Mouse (Mus musculus) spleen, adult 12 weeks (tissue): ENCODE results near the gene Stard5.

Source experiments
- DNase-seq: peaks from one replicate; pipeline ENCODE4 v3.0.0; 2022; ENCODE audit warnings: low spot score

Stard5 gene

GRCm38 (mm10) chr7:83633856-83634255, 2.1 kb downstream of the Stard5 start:
- no peak for DNase-seq

- no peak for DNase-seq
Measured at GRCm38 (mm10) chr7:83635726-83636125, 4.0 kb downstream of the Stard5 start.

GRCm38 (mm10) chr7:83636425-83636824, 4.7 kb downstream of the Stard5 start:
- DNase-seq = no peak

GRCm38 (mm10) chr7:83637781-83638583, 6.2 kb downstream of the Stard5 start:
- no peak for DNase-seq

- no peak for DNase-seq
Measured at GRCm38 (mm10) chr7:83639084-83639483, 7.3 kb downstream of the Stard5 start.

- DNase-seq = no peak
Measured at GRCm38 (mm10) chr7:83640581-83640980, 8.8 kb downstream of the Stard5 start.

GRCm38 (mm10) chr7:83641163-83641562, 9.4 kb downstream of the Stard5 start:
- DNase-seq = no peak

- DNase-seq = no peak
Measured at GRCm38 (mm10) chr7:83643581-83643980, 11.8 kb downstream of the Stard5 start.

GRCm38 (mm10) chr7:83644761-83645160, 13.0 kb downstream of the Stard5 start:
- no peak for DNase-seq

GRCm38 (mm10) chr7:83645476-83645875, 13.7 kb downstream of the Stard5 start:
- peak; percentile 39 for DNase-seq

GRCm38 (mm10) chr7:83648807-83649206, 17.0 kb downstream of the Stard5 start:
- DNase-seq = no peak

- no peak for DNase-seq
Measured at GRCm38 (mm10) chr7:83650638-83651037, 18.9 kb downstream of the Stard5 start.

- DNase-seq = no peak
Measured at GRCm38 (mm10) chr7:83652498-83652897, 20.7 kb downstream of the Stard5 start.

GRCm38 (mm10) chr7:83653605-83654051, 21.9 kb downstream of the Stard5 start:
- DNase-seq = no peak

GRCm38 (mm10) chr7:83654196-83654595, 22.4 kb downstream of the Stard5 start:
- DNase-seq = no peak

- DNase-seq = no peak
Measured at GRCm38 (mm10) chr7:83654938-83655630, 23.3 kb downstream of the Stard5 start.

GRCm38 (mm10) chr7:83658716-83659115, 27.0 kb downstream of the Stard5 start:
- DNase-seq = no peak

GRCm38 (mm10) chr7:83659159-83660065, 27.7 kb downstream of the Stard5 start:
- peak; percentile 25 for DNase-seq

- DNase-seq = no peak
Measured at GRCm38 (mm10) chr7:83660273-83660691, 28.5 kb downstream of the Stard5 start.

- no peak for DNase-seq
Measured at GRCm38 (mm10) chr7:83661031-83661430, 29.3 kb downstream of the Stard5 start.

- no peak for DNase-seq
Measured at GRCm38 (mm10) chr7:83661763-83662162, 30.0 kb downstream of the Stard5 start.

GRCm38 (mm10) chr7:83662711-83663375, 31.1 kb downstream of the Stard5 start:
- DNase-seq = no peak
